Mouse (Mus musculus): ENCODE measurements around the gene Dnajc13.

DNA sequence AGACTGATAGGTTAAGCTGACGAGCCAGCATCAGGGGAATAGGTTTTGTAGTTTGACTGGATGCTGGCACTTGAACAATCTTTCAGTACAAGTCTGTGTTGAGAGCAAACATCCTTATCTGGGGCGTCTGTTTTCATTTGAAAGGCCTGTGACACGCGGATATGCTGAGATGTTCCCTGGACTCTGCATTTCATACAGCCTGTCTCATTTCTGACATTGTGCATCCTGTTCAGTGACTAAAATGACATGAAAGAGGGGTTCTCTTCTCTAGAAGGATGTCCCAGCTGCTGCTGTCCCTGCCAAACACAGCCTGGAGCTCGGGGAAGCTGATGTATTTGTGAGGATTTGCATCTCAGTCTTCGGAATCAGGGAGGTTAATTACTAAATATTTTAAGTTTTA is 155.2 kb downstream of the Dnajc13 start:
- TF ChIP-seq CTCF (IDR thresholded peaks at IDR 0.05; ENCODE audit: borderline replicate concordance, extremely low read depth, insufficient read depth, insufficient read length) (no peak), POLR2A (IDR thresholded peaks at IDR 0.05; ENCODE audit: borderline replicate concordance, extremely low read depth, insufficient read depth, insufficient read length, poor library complexity, severe bottlenecking) (no peak)

All from brain, embryonic 14.5 days (tissue).